Mouse (Mus musculus): ENCODE results near the gene Kcns1.

Kcns1 gene

GRCm38 (mm10) chr2:164173394-164173793 lies 2.5 kb upstream of the Kcns1 start:
- no peak for DNase-seq (ENCODE audit: low spot score)

DNA sequence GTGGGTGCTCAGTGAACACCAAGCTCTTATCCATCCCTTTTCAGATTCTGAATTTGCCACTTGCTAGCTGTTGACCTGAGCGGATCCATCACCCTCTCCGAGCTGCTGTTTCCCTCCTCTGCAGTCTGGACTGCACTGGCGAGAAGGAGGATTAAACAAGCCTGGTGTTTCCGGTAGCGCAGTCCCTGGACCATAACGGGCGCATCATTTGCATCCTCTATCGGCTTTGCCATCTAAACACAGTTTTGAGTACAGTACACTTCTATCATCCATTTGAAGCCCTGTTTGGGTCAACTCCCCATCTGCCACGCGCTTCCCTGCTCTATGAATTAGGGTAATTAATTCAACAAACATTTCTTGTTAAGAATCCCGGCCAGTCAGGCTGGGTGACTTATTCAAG lies 587 bp downstream of the Kcns1 start:
- no peak for DNase-seq (ENCODE audit: low spot score)

GRCm38 (mm10) chr2:164168571-164168946 lies 2.4 kb downstream of the Kcns1 start:
- DNase-seq (ENCODE audit: low spot score), result no peak

GRCm38 (mm10) chr2:164167752-164168570 lies 3.0 kb downstream of the Kcns1 start:
- no peak for DNase-seq (ENCODE audit: low spot score)

GRCm38 (mm10) chr2:164164941-164165340 lies 6.0 kb downstream of the Kcns1 start:
- DNase-seq (ENCODE audit: low spot score), result no peak

DNA sequence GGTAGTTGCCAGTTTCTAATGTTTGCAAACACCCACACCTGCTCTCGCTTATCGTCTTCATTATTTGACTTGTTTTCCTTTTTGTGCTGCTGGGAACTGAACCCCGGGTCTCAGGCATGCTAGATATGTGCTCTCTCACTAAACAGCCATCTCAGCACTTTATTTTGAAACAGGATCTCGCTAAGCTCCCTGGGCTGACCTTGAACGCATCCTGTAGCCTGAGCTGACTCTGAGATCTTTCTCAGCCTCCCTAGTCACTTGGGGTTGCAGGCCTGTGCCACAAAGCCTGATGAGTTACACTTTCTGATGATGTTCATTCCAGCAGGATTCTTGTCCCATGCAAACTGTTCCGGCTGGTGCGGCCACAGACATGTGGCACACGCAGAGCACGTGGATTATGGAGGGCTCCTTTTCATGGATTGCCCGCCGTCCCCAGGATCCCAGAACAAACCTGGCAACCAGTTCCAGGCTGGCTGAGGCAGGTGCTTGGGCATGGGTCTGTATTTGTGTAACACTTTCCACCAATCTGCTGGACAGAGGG lies 9.3 kb downstream of the Kcns1 start:
- DNase-seq (ENCODE audit: low spot score), result no peak

GRCm38 (mm10) chr2:164158838-164159237 lies 12.1 kb downstream of the Kcns1 start:
- no peak for DNase-seq (ENCODE audit: low spot score)

DNA sequence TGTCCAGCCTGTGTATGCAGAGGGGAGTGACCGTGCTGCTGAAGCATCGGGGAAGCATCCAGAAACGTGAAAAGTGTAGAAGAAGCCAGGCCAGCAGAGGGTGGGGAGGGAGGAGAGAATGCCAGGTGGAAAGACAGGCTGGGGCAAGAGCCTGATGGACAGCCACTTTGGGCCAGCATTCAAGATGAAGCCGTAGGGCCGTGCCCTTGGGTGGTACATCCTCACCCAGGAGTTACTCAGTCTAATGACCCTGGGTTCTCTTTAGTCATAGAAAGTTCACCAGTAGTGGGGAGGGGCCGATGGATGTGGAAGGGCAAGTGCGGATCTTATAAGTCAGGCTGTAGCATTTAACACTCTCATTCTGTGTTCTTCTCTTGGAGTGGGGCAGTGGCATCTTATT lies 14.8 kb downstream of the Kcns1 start:
- no peak for DNase-seq (ENCODE audit: low spot score)

DNA sequence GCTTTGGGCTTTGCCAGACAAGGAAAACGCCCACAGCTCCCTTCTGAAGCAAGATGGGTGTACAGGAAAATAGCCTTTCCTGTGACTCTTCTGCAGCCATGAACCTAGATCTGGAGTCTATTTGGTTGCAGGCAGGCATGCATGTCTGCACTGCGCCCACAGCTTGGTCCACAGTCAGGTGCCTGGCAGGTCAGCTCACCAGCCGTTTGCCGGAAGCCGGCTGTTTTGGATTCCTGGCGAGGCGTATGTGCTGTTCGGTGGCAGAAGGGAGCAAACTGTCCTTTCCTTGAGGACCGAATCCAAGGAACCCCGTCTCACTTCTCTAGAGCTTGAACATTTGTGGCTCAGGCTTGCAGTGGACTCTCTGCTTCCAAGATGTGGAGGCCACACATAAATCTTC lies 16.9 kb downstream of the Kcns1 start:
- DNase-seq (ENCODE audit: low spot score), result no peak

GRCm38 (mm10) chr2:164152341-164152740 lies 18.6 kb downstream of the Kcns1 start:
- DNase-seq (ENCODE audit: low spot score), result no peak

DNA sequence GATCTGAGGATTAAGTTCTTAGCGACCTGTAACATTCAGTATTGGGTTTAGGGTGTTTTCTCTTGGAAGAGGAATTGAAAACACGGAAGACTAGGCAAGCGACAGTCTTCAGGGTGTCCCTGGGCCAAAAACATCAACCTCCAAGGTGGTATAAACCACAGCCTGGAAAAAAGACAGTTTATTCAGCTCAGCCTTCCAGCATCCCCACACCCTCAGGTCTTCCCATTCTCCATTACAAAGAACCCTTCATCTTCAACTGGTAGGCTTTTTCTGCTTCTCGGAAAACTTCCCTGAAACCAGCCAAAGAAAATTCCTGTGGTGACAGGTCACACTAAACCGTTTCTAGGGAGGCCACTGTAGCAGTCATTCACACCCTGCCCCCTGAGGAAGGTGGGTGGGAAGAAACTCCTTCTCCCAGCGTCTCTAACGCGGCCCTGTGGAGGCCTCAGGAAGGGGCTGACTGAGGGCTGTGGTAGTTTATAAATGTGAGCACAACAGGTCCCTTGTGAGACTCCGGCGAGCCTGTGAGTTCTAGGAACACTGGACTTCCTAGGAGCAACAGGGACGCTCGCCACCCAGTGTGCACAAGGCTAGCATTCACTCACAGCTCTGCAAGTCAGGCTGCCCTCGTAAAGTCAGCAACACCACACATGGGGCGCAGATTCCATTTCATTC lies 20.7 kb downstream of the Kcns1 start:
- DNase-seq (ENCODE audit: low spot score), result no peak

- DNase-seq (ENCODE audit: low spot score), result no peak
Observed at GRCm38 (mm10) chr2:164146556-164146955, 24.4 kb downstream of the Kcns1 start.

DNA sequence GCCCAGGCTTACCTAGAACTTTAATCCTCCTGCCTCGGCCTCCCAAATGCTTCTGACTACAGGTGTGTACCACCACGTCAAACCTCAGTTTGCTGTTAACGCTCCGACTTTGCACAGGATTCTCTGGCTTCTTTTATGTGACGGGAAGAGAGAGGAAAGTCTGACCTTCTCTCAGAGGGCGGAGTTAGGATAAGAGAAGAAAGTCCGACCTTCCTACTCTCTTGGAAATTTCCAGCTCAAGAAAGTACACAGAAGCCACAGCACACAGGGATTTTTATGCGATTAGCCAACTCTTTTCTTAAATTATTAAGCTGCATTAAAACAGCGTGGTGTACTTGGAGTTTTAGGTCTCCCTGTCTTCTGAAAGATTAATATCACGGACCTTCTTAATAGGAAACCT lies 26.4 kb downstream of the Kcns1 start:
- DNase-seq (ENCODE audit: low spot score), result no peak

- DNase-seq (ENCODE audit: low spot score), result no peak
Observed at GRCm38 (mm10) chr2:164144025-164144424, 26.9 kb downstream of the Kcns1 start.

DNA sequence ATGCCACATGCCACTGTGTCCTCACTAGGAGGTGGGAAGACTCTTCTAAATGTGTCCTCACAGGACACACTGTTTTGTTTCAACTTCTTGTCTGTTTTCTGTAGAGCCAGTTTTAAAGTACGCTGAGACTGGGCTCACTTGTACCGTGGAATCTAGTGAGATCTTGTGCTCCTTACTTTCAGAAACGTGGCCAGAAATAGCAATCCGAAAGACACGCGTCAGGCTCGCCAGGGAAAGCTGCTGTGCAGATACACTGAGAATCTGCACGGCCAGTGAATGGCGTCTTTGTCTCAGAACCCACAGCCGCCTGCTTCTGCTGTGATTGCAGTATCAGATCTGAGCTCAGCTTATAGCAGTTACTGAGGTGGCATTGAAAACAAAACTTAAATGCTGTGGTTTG lies 28.9 kb downstream of the Kcns1 start:
- DNase-seq (ENCODE audit: low spot score), result no peak

DNA sequence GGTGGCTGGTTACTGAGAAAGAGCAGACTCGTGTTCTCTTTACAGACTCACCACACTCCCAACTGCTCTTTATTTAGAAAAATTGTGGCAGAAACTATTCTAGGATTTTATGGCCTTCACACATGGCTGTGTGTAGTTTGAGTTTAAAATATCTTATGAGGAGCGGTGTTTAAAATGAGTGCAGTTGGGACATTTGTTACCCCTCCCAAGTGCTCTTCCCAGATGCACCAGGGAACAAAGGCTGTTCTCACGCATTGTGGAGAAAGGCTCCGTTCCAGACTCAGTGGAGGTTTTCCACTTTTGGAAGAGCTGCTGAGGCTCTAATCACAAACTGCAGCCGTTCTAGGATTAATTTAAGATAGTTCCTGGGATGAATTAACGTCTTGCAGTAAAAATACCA lies 33.2 kb downstream of the Kcns1 start:
- no peak for DNase-seq (ENCODE audit: low spot score)

- DNase-seq (ENCODE audit: low spot score), result no peak
Observed at GRCm38 (mm10) chr2:164136393-164136792, 34.5 kb downstream of the Kcns1 start.

DNA sequence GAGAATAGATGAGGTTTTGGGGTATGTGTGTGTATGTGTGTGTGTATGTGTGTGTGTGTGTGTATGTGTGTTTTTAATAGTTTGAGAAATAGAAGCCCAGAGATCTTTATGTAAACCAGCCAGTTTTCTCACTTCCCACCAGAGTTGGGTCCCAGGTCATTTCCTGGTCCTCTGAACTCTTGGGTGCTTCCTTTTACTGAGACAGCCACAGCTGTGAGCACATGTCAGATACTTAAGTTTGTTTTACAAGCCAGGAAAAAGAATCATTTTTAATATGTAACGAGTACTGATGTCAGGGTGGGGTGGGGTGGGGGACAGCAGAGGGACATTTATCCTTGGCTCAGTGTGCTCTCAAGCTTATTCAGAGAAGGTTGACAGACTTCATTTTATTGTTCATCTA lies 35.5 kb downstream of the Kcns1 start:
- DNase-seq (ENCODE audit: low spot score), result no peak

GRCm38 (mm10) chr2:164134563-164134962 lies 36.4 kb downstream of the Kcns1 start:
- DNase-seq (ENCODE audit: low spot score), result peak; percentile 33

GRCm38 (mm10) chr2:164131586-164131985 lies 39.3 kb downstream of the Kcns1 start:
- DNase-seq (ENCODE audit: low spot score), result no peak

DNA sequence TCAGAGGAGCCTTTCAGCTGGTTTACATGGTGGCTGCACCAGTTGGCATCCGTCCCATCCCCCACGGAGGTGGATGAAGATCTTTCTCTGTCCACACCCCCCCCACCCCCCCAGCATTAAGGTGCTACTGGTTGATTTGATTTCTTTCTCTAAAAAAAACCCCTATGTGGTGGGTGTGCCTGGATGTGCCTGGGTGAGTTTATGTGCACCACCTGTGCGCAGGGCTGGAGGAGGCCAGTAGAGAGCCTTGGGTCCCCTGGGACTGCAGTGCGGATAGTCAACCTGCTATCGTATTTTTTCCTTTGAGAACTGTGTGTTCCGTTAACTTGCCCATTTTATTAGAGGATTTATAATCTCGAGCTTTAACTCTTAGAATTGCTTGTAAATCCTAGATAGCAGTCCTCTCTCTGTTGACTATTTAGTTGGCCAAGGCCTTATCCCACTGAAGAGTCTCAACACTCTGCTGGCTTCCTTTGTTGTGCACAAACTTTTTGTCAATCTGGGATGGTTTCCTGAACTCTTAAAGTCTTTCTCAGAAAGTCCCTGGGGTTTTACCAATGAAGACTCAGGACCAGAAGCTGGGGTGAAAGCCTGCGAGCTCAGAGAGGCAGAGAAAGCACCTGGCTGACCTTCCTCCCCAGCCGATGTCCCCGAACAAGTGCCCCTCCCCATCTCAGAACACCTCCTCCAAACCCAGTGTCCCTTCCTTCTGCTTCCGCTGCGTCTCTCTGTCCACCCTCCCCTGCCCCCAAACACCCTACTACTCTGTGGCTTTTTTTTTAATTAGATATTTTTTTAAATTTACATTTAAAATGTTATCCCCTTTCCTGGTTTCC lies 42.1 kb downstream of the Kcns1 start:
- no peak for DNase-seq (ENCODE audit: low spot score)

DNA sequence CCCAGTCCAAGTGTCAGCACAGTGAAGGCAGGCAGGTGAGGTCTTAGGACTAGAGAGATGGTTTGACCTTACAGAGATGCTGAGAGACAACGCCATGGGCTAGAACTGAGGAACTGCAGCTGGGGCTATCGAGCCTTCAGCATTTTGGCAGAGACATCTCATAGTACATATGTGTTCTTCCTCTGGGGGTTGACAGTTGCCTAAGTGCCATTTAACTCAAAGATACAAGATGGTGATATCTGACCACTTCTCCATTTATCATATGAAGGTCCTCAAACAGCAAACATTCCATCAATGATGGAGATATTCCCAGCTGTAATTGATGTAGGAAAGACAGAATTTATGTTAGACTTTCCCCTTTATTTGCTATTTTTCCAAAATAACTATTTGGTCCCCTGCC lies 43.6 kb downstream of the Kcns1 start:
- DNase-seq (ENCODE audit: low spot score), result no peak

All from ovary, postnatal 36 days (tissue).